Mouse (Mus musculus): ENCODE data around the gene Gm17027. TPM values are rescaled to one million over a fixed set of nuclear protein-coding genes. Genes with fewer than 3 reads are reported as not detected.
"Not testable (repeated sequence)": the region's sequence is repeated elsewhere in the genome, so short reads cannot be mapped to it uniquely, and the experiment has no call there.

Gene Gm17027
- not detected in 2 replicates for polyA plus RNA-seq (2015; fragmentation: Nextera tagmentation; extraction: Ambion mirVana)

- not testable (repeated sequence) for H3K9me3 ChIP-seq; H3K4me2 ChIP-seq; H3K27ac ChIP-seq (replicated peaks); H3K4me1 ChIP-seq (replicated peaks); ATAC-seq (ENCODE audit: low FRiP score, low read depth); H3K9ac ChIP-seq; H3K27me3 ChIP-seq; H3K36me3 ChIP-seq; H3K4me3 ChIP-seq
- WGBS, result 85% methylated on average over 1 of the region's 2 CpGs
Measured at GRCm38 (mm10) chr14:42162522-42162921, at the start of gene Gm17027. TSS of gene Gm17027 (minus strand) at chr14:42162622.

- H3K9me3 ChIP-seq; ATAC-seq (ENCODE audit: low FRiP score, low read depth); H3K27me3 ChIP-seq; H3K4me3 ChIP-seq; H3K4me1 ChIP-seq (replicated peaks); H3K27ac ChIP-seq (replicated peaks); H3K36me3 ChIP-seq; H3K4me2 ChIP-seq; H3K9ac ChIP-seq: not testable (repeated sequence)
- no CpG with 5 or more reads among the region's 1 CpGs for WGBS
Measured at GRCm38 (mm10) chr14:42190691-42191090, 28.3 kb upstream of the Gm17027 start, which contains the start of gene Gm3573. TSS of gene Gm3573 (minus strand) at chr14:42190791.

GRCm38 (mm10) chr14:42183936-42184335 lies 21.5 kb upstream of the Gm17027 start:
- H3K9ac ChIP-seq; ATAC-seq (ENCODE audit: low FRiP score, low read depth); H3K4me3 ChIP-seq; H3K27me3 ChIP-seq; H3K4me2 ChIP-seq; H3K27ac ChIP-seq (replicated peaks); H3K9me3 ChIP-seq; H3K4me1 ChIP-seq (replicated peaks); H3K36me3 ChIP-seq: not testable (repeated sequence)
- WGBS, result 85% methylated on average over 3 of the region's 3 CpGs

GRCm38 (mm10) chr14:42134571-42134970 lies 27.9 kb downstream of the Gm17027 start:
- 84% methylated on average over 7 of the region's 8 CpGs for WGBS

GRCm38 (mm10) chr14:42133806-42134205 lies 28.6 kb downstream of the Gm17027 start:
- not testable (repeated sequence) for H3K4me3 ChIP-seq; H3K27ac ChIP-seq (replicated peaks); H3K9ac ChIP-seq; H3K4me1 ChIP-seq (replicated peaks); ATAC-seq (ENCODE audit: low FRiP score, low read depth); H3K36me3 ChIP-seq; H3K27me3 ChIP-seq; H3K4me2 ChIP-seq; H3K9me3 ChIP-seq
- 58% methylated on average over 11 of the region's 14 CpGs for WGBS

More at GRCm38 (mm10) chr14:42134571-42134970, 27.9 kb downstream of the Gm17027 start:
- H3K4me3 ChIP-seq; H3K27me3 ChIP-seq; H3K4me2 ChIP-seq; H3K4me1 ChIP-seq (replicated peaks); ATAC-seq (ENCODE audit: low FRiP score, low read depth); H3K9ac ChIP-seq; H3K36me3 ChIP-seq; H3K27ac ChIP-seq (replicated peaks); H3K9me3 ChIP-seq: not testable (repeated sequence)

GRCm38 (mm10) chr14:42117269-42117668 lies 45.2 kb downstream of the Gm17027 start, which contains the start of gene Gm7951:
TSS of gene Gm7951 (minus strand) at chr14:42117369.
- H3K9ac ChIP-seq; H3K36me3 ChIP-seq; H3K27ac ChIP-seq (replicated peaks); H3K4me1 ChIP-seq (replicated peaks); H3K4me2 ChIP-seq; H3K4me3 ChIP-seq; ATAC-seq (ENCODE audit: low FRiP score, low read depth); H3K9me3 ChIP-seq; H3K27me3 ChIP-seq: not testable (repeated sequence)
- WGBS, result no CpG with 5 or more reads among the region's 2 CpGs

Other genes starting within 250 kb of the Gm17027 start
- gene 1700049E17Rik1, start 237.7 kb downstream of the Gm17027 start, polyA plus RNA-seq (2015; fragmentation: Nextera tagmentation; extraction: Ambion mirVana), result not detected in 2 replicates
- not detected in 2 replicates for gene 1700024B05Rik, start 218.6 kb downstream of the Gm17027 start, polyA plus RNA-seq (2015; fragmentation: Nextera tagmentation; extraction: Ambion mirVana)
- 0.14 TPM in 1 of 2 replicates, not detected in the other for gene Gm6401, start 194.7 kb downstream of the Gm17027 start, polyA plus RNA-seq (2015; fragmentation: Nextera tagmentation; extraction: Ambion mirVana)
- not detected in 2 replicates for gene Gm3543, start 179.3 kb downstream of the Gm17027 start, polyA plus RNA-seq (2015; fragmentation: Nextera tagmentation; extraction: Ambion mirVana)
- gene Gm7951, start 45.3 kb downstream of the Gm17027 start, polyA plus RNA-seq (2015; fragmentation: Nextera tagmentation; extraction: Ambion mirVana), result not detected in 2 replicates
- gene Gm3573, start 28.2 kb upstream of the Gm17027 start, polyA plus RNA-seq (2015; fragmentation: Nextera tagmentation; extraction: Ambion mirVana), result not detected in 2 replicates
- gene Gm17026, start 97.4 kb upstream of the Gm17027 start, polyA plus RNA-seq (2015; fragmentation: Nextera tagmentation; extraction: Ambion mirVana), result not detected in 2 replicates
- not detected in 2 replicates for gene Gm9611, start 134.7 kb upstream of the Gm17027 start, polyA plus RNA-seq (2015; fragmentation: Nextera tagmentation; extraction: Ambion mirVana)
- gene Gm7995, start 147.6 kb upstream of the Gm17027 start, polyA plus RNA-seq (2015; fragmentation: Nextera tagmentation; extraction: Ambion mirVana), result not detected in 2 replicates